Mouse (Mus musculus) lung, embryonic 14.5 days (tissue): ENCODE measurements around the gene 2310022A10Rik. TPM values are rescaled to one million over a fixed set of nuclear protein-coding genes. Genes with fewer than 3 reads are reported as not detected.
"Not testable (repeated sequence)": the region's sequence is repeated elsewhere in the genome, so short reads cannot be mapped to it uniquely, and the experiment has no call there.

Experiments used
- ATAC-seq: fragments of 200-750 bp; cut with Nextera tagmentation; 2 replicates; pipeline ENCODE4 v1.8.0; 2017; ENCODE audit warnings: mild to moderate bottlenecking, moderate TSS enrichment, moderate library complexity; ENCODE audit not compliant: insufficient read depth
- DNase-seq: peaks from one replicate; pipeline ENCODE4 v3.0.0-alpha.2; 2015
- H3K27ac ChIP-seq: fragments of 300-500 bp; sonication (generic); 2 replicates; pipeline ENCODE4 v1.5.1; 2014; ENCODE audit warnings: low read depth, mild to moderate bottlenecking, moderate library complexity
- H3K27me3 ChIP-seq: fragments of 300-500 bp; sonication (generic); 2 replicates; pipeline ENCODE4 v1.6.1; 2014; ENCODE audit warnings: low read length, control low read depth; ENCODE audit not compliant: insufficient read depth
- H3K36me3 ChIP-seq: fragments of 300-500 bp; sonication (generic); 2 replicates; pipeline ENCODE4 v1.6.1; 2014; ENCODE audit warnings: control low read depth; ENCODE audit not compliant: insufficient read depth
- H3K4me1 ChIP-seq: fragments of 300-500 bp; sonication (generic); 2 replicates; pipeline ENCODE4 v1.6.1; 2014; ENCODE audit warnings: antibody characterized with exemption, control low read depth; ENCODE audit not compliant: insufficient read depth
- H3K4me2 ChIP-seq: fragments of 300-500 bp; sonication (generic); 2 replicates; pipeline ENCODE4 v1.6.1; 2014; ENCODE audit warnings: mild to moderate bottlenecking
- H3K4me3 ChIP-seq: fragments of 300-500 bp; sonication (generic); 2 replicates; pipeline ENCODE4 v1.5.1; 2014; ENCODE audit warnings: low read depth, low read length
- H3K9ac ChIP-seq: fragments of 300-500 bp; sonication (generic); 2 replicates; pipeline ENCODE4 v1.6.1; 2014
- H3K9me3 ChIP-seq: fragments of 300-500 bp; sonication (generic); 2 replicates; pipeline ENCODE4 v1.6.1; 2016; ENCODE audit warnings: low read depth, low read length, control low read depth
- CTCF ChIP-seq: IDR thresholded peaks from 2 replicates; pipeline ENCODE4 v1.5.1; 2016; ENCODE audit warnings: antibody characterized with exemption, low read depth
- WGBS: fragments of 180-500 bp; shearing (Covaris S2); extraction: QIAGEN DNeasy Blood & Tissue Kit; methylation state at CpG from one replicate; pipeline ENCODE4 v1.1.7; 2014; 5-methylcytosine and 5-hydroxymethylcytosine counted together
- polyA plus RNA-seq: library from polyadenylated mRNA; unstranded; fragments of >200 nt; fragmentation: Nextera tagmentation; extraction: Ambion mirVana; gene quantifications from 2 replicates; pipeline ENCODE4 v1.2.1, GENCODE M21; 2014

The 2310022A10Rik gene
- polyA plus RNA-seq, 1 experiment from 2014 or later = 25.4 TPM

GRCm38 (mm10) chr7:27628190-27628589 lies 75.2 kb downstream of the 2310022A10Rik start:
- Histone ChIP-seq H3K4me2 (no peak overlapping the region), H3K4me1 (no peaks in the 10 kb centered on the region), H3K27ac (no peak overlapping the region), H3K27me3 (no peaks in the 10 kb centered on the region), H3K36me3 (peaks cover 87% of the 10 kb centered on the region), H3K9ac (no peak overlapping the region), H3K9me3 (no peaks in the 10 kb centered on the region), H3K4me3 (no peak overlapping the region)
- no peak for TF ChIP-seq CTCF
- 95% methylated on average over 6 of the region's 6 CpGs for WGBS
- DNase-seq (no peak), ATAC-seq (no peak)

DNA sequence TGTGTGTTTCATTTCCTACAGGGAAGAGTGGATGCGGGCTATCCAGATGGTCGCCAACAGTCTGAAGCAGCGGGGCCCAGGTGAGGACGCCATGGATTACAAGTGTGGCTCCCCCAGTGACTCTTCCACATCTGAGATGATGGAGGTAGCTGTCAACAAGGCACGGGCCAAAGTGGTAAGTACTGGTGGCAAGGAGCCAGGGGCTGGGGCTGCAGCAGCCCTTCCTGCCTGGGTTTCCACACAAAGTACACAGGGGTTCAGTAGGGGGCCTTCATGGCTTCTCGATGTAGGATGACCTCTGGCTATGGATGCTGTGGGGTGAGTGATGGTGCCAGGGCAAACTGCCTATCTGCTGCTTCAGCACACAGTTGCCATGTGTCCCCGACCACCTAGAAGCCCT lies 75.8 kb downstream of the 2310022A10Rik start:
- H3K4me1 ChIP-seq, H3K27me3 ChIP-seq, ATAC-seq, H3K9me3 ChIP-seq, H3K27ac ChIP-seq, H3K4me2 ChIP-seq, DNase-seq, H3K4me3 ChIP-seq, H3K9ac ChIP-seq: not testable (repeated sequence)
- WGBS = 94% methylated on average over 7 of the region's 7 CpGs
- peaks cover 88% of the 10 kb centered on the region for H3K36me3 ChIP-seq

DNA sequence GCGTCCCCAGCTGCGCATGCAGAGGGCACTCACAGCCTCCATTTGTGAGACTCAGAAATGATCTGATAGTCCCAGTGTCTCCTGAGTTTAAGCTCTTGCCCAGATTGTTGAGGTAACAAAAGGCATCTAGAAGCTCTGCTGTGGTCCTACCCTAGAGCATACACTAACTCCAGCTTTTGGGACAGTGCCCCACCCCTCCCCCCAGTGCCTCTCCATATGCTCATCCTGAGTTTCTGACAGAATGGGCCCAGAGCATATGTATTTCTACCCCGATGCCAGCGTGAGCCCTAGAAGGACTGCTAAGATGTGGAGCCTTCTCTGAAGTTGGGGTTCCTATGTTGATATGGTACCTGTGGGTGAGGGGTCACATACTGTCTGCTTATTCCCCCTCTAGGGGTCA lies 78.4 kb downstream of the 2310022A10Rik start:
- H3K9ac ChIP-seq = no peak overlapping the region
- H3K4me3 ChIP-seq = no peak overlapping the region
- DNase-seq (no peak), ATAC-seq (no peak)
- WGBS = over 99% methylated on average over 4 of the region's 4 CpGs
- no peaks in the 10 kb centered on the region for H3K9me3 ChIP-seq
- peaks cover 87% of the 10 kb centered on the region for H3K36me3 ChIP-seq
- H3K27me3 ChIP-seq = no peaks in the 10 kb centered on the region
- H3K27ac ChIP-seq = no peak overlapping the region
- no peak for TF ChIP-seq CTCF
- H3K4me1 ChIP-seq = no peaks in the 10 kb centered on the region
- no peak overlapping the region for H3K4me2 ChIP-seq

Other genes starting within 250 kb of the 2310022A10Rik start
- 73.5 and 86.0 TPM in 2 replicates for gene Ltbp4, start 215.5 kb upstream of the 2310022A10Rik start, polyA plus RNA-seq
- 45.1 and 53.5 TPM in 2 replicates for gene Shkbp1, start 197.2 kb upstream of the 2310022A10Rik start, polyA plus RNA-seq
- gene Gm20479, start 195.8 kb upstream of the 2310022A10Rik start, polyA plus RNA-seq = 0.73 and 1.6 TPM in 2 replicates
- gene Sptbn4, start 105.5 kb upstream of the 2310022A10Rik start, polyA plus RNA-seq = 0.31 and 0.51 TPM in 2 replicates
- gene Blvrb, start 105.3 kb upstream of the 2310022A10Rik start, polyA plus RNA-seq = 54.5 and 56.0 TPM in 2 replicates
- 22.0 and 24.3 TPM in 2 replicates for gene Sertad3, start 79.5 kb upstream of the 2310022A10Rik start, polyA plus RNA-seq
- 39.3 and 42.5 TPM in 2 replicates for gene Sertad1, start 66.3 kb upstream of the 2310022A10Rik start, polyA plus RNA-seq
- 2.5 and 2.9 TPM in 2 replicates for gene Prx, start 53.9 kb upstream of the 2310022A10Rik start, polyA plus RNA-seq
- gene Hipk4, start 30.0 kb upstream of the 2310022A10Rik start, polyA plus RNA-seq = 0.95 and 1.0 TPM in 2 replicates
- gene Pld3, start within 50 bp of the 2310022A10Rik start, polyA plus RNA-seq = 56.7 and 57.4 TPM in 2 replicates
- gene Akt2, start 38.3 kb downstream of the 2310022A10Rik start, polyA plus RNA-seq = 92.6 and 98.9 TPM in 2 replicates
- 0.32 and 0.41 TPM in 2 replicates for gene Ttc9b, start 100.7 kb downstream of the 2310022A10Rik start, polyA plus RNA-seq
- 6.9 and 7.3 TPM in 2 replicates for gene Map3k10, start 121.4 kb downstream of the 2310022A10Rik start, polyA plus RNA-seq
- 3.6 and 5.5 TPM in 2 replicates for gene Zfp607b, start 136.1 kb downstream of the 2310022A10Rik start, polyA plus RNA-seq
- gene Zfp60, start 178.2 kb downstream of the 2310022A10Rik start, polyA plus RNA-seq = 37.5 and 39.3 TPM in 2 replicates